Mouse (Mus musculus) limb, embryonic 11.5 days (tissue): ENCODE measurements around the gene Lcp1. TPM values are rescaled to one million over a fixed set of nuclear protein-coding genes. Genes with fewer than 3 reads are reported as not detected.
"Not testable (repeated sequence)": the region's sequence is repeated elsewhere in the genome, so short reads cannot be mapped to it uniquely, and the experiment has no call there.

ENCODE experiments used
- ATAC-seq: fragments of 200-750 bp; cut with Nextera tagmentation; 2 replicates; pipeline ENCODE4 v1.8.0; 2017; ENCODE audit warnings: low read depth; ENCODE audit not compliant: insufficient number of reproducible peaks, low FRiP score, low TSS enrichment
- DNase-seq: peaks from one replicate; pipeline ENCODE4 v3.0.0-alpha.2; 2015; ENCODE audit warnings: low spot score
- H3K27ac ChIP-seq: fragments of 300-500 bp; sonication (generic); replicated peaks from 2 replicates; pipeline ENCODE4 v1.5.1; 2014; ENCODE audit warnings: low read depth, mild to moderate bottlenecking, low read length
- H3K27me3 ChIP-seq: fragments of 300-500 bp; sonication (generic); 2 replicates; pipeline ENCODE4 v1.6.1; 2014; ENCODE audit warnings: mild to moderate bottlenecking, low read length, mixed read lengths; ENCODE audit not compliant: control insufficient read depth, insufficient read depth
- H3K36me3 ChIP-seq: fragments of 300-500 bp; sonication (generic); 2 replicates; pipeline ENCODE4 v1.6.1; 2014; ENCODE audit warnings: mild to moderate bottlenecking, low read length, moderate library complexity, mixed read lengths; ENCODE audit not compliant: control insufficient read depth, insufficient read depth
- H3K4me1 ChIP-seq: fragments of 300-500 bp; sonication (generic); 2 replicates; pipeline ENCODE4 v1.6.1; 2014; ENCODE audit warnings: low read length, mixed read lengths; ENCODE audit not compliant: control insufficient read depth, insufficient read depth
- H3K4me2 ChIP-seq: fragments of 300-500 bp; sonication (generic); 2 replicates; pipeline ENCODE4 v1.6.1; 2014; ENCODE audit warnings: low read depth, mild to moderate bottlenecking, moderate library complexity; ENCODE audit not compliant: severe bottlenecking
- H3K4me3 ChIP-seq: fragments of 300-500 bp; sonication (generic); 2 replicates; pipeline ENCODE4 v1.5.1; 2014; ENCODE audit warnings: low read depth, low read length
- H3K9ac ChIP-seq: fragments of 300-500 bp; sonication (generic); 2 replicates; pipeline ENCODE4 v1.6.1; 2014; ENCODE audit warnings: mild to moderate bottlenecking, low read length
- H3K9me3 ChIP-seq: fragments of 300-500 bp; sonication (generic); 2 replicates; pipeline ENCODE4 v1.6.1; 2016; ENCODE audit warnings: low read length; ENCODE audit not compliant: control insufficient read depth
- WGBS: fragments of 180-500 bp; shearing (Covaris S2); extraction: QIAGEN DNeasy Blood & Tissue Kit; methylation state at CpG from one replicate; pipeline ENCODE4 v1.1.7; 2014; 5-methylcytosine and 5-hydroxymethylcytosine counted together
- polyA plus RNA-seq: library from polyadenylated mRNA; unstranded; fragments of >200 nt; fragmentation: Nextera tagmentation; extraction: Ambion mirVana; gene quantifications from 2 replicates; pipeline ENCODE4 v1.2.1, GENCODE M21; 2014

Gene Lcp1
- polyA plus RNA-seq = 21.4 and 23.0 TPM in 2 replicates

GRCm38 (mm10) chr14:75130501-75131318 lies at the start of gene Lcp1, which contains the start of gene Lrrc63:
Gene Lcp1 (plus strand): TSS chr14:75131101.
Gene Lrrc63 (minus strand): TSS chr14:75130881.
- no peak within 1 kb of the TSS for H3K27ac ChIP-seq
- peak within 1 kb of the TSS; percentile 48 for H3K4me3 ChIP-seq
- H3K4me2 ChIP-seq = peak within 1 kb of the TSS; percentile 72
- peak; percentile 89 for ATAC-seq
- H3K9me3 ChIP-seq = no peaks in the 10 kb centered on the region
- 0% methylated on average over 37 of the region's 42 CpGs for WGBS
- H3K4me1 ChIP-seq = no peaks in the 10 kb centered on the region
- H3K9ac ChIP-seq = peak within 1 kb of the TSS; percentile 65
- DNase-seq = peak; percentile 88
- no peaks in the 10 kb centered on the region for H3K36me3 ChIP-seq
- no peaks in the 10 kb centered on the region for H3K27me3 ChIP-seq

- H3K4me2 ChIP-seq = no peak overlapping the region
- H3K9ac ChIP-seq = no peak overlapping the region
- H3K9me3 ChIP-seq = no peaks in the 10 kb centered on the region
- H3K27me3 ChIP-seq = no peaks in the 10 kb centered on the region
- H3K36me3 ChIP-seq = no peaks in the 10 kb centered on the region
- no peak overlapping the region for H3K4me3 ChIP-seq
- WGBS = 89% methylated on average over 5 of the region's 5 CpGs
- ATAC-seq = no peak
- DNase-seq = no peak
- no peaks in the 10 kb centered on the region for H3K4me1 ChIP-seq
- no peak overlapping the region for H3K27ac ChIP-seq
These were observed 27.9 kb upstream of the Lcp1 start for GRCm38 (mm10) chr14:75102956-75103355.

GRCm38 (mm10) chr14:75121658-75122057 lies 9.2 kb upstream of the Lcp1 start:
- Histone ChIP-seq H3K4me3 (no peak overlapping the region), H3K4me1 (no peaks in the 10 kb centered on the region), H3K27ac (no peak overlapping the region), H3K9me3 (no peaks in the 10 kb centered on the region), H3K9ac (no peak overlapping the region), H3K27me3 (no peaks in the 10 kb centered on the region), H3K36me3 (no peaks in the 10 kb centered on the region), H3K4me2 (no peak overlapping the region)
- no peak for DNase-seq
- WGBS = 85% methylated on average over 8 of the region's 8 CpGs
- ATAC-seq = no peak

GRCm38 (mm10) chr14:75131324-75131935 lies 529 bp downstream of the Lcp1 start:
- H3K4me1 ChIP-seq = no peaks in the 10 kb centered on the region
- H3K9ac ChIP-seq = no peak overlapping the region; the same call in 1 of the 2 replicates
- H3K4me3 ChIP-seq = peak overlapping the region; percentile 48
- H3K4me2 ChIP-seq = peak overlapping the region; percentile 72
- WGBS = 3% methylated on average over 12 of the region's 12 CpGs
- H3K27ac ChIP-seq = no peak overlapping the region
- no peak for DNase-seq
- H3K9me3 ChIP-seq = no peaks in the 10 kb centered on the region
- no peaks in the 10 kb centered on the region for H3K27me3 ChIP-seq
- no peak for ATAC-seq
- H3K36me3 ChIP-seq = no peaks in the 10 kb centered on the region

GRCm38 (mm10) chr14:75136119-75136966 lies 5.4 kb downstream of the Lcp1 start:
- 82% methylated on average over 25 of the region's 25 CpGs for WGBS
- ATAC-seq = no peak
- Histone ChIP-seq H3K9ac (no peak overlapping the region), H3K4me3 (no peak overlapping the region), H3K27ac (no peak overlapping the region), H3K9me3 (no peaks in the 10 kb centered on the region), H3K27me3 (no peaks in the 10 kb centered on the region), H3K36me3 (no peaks in the 10 kb centered on the region), H3K4me1 (no peaks in the 10 kb centered on the region), H3K4me2 (no peak overlapping the region)
- DNase-seq = no peak

- H3K27ac ChIP-seq = no peak overlapping the region
- no peak overlapping the region for H3K4me3 ChIP-seq
- H3K9me3 ChIP-seq = no peaks in the 10 kb centered on the region
- H3K27me3 ChIP-seq = no peaks in the 10 kb centered on the region
- no peak overlapping the region for H3K4me2 ChIP-seq
- WGBS = 78% methylated on average over 10 of the region's 10 CpGs
- no peak; the same call in 1 of the 2 replicates for ATAC-seq
- H3K4me1 ChIP-seq = no peaks in the 10 kb centered on the region
- H3K36me3 ChIP-seq = no peaks in the 10 kb centered on the region
- DNase-seq = no peak
- H3K9ac ChIP-seq = no peak overlapping the region
These were observed 7.6 kb downstream of the Lcp1 start for GRCm38 (mm10) chr14:75138503-75138902.

GRCm38 (mm10) chr14:75139225-75139624 lies 8.3 kb downstream of the Lcp1 start:
- DNase-seq (no peak), ATAC-seq (no peak)
- Histone ChIP-seq H3K9me3 (no peaks in the 10 kb centered on the region), H3K9ac (no peak overlapping the region), H3K4me2 (no peak overlapping the region), H3K4me3 (no peak overlapping the region), H3K36me3 (no peaks in the 10 kb centered on the region), H3K27me3 (no peaks in the 10 kb centered on the region), H3K4me1 (no peaks in the 10 kb centered on the region), H3K27ac (no peak overlapping the region)
- WGBS = 87% methylated on average over 2 of the region's 2 CpGs

- H3K9me3 ChIP-seq, H3K4me3 ChIP-seq, DNase-seq, H3K9ac ChIP-seq, H3K27ac ChIP-seq, ATAC-seq, H3K36me3 ChIP-seq, H3K4me2 ChIP-seq, H3K4me1 ChIP-seq, H3K27me3 ChIP-seq: not testable (repeated sequence)
- WGBS = 85% methylated on average over 2 of the region's 2 CpGs
These were observed 16.8 kb downstream of the Lcp1 start for GRCm38 (mm10) chr14:75147706-75148105.
